Mouse (Mus musculus): ENCODE data around the gene Xrn1. TPM values are rescaled to one million over a fixed set of nuclear protein-coding genes. Genes with fewer than 3 reads are reported as not detected.
A peak's percentile ranks its signal among the peaks of the same experiment; 100 is the strongest.
"Not testable (repeated sequence)": the region's sequence is repeated elsewhere in the genome, so short reads cannot be mapped to it uniquely, and the experiment has no call there.

Gene Xrn1
- 13.7 and 18.8 TPM in 2 replicates for polyA plus RNA-seq (2014; fragmentation: Nextera tagmentation; extraction: Ambion mirVana)

DNA sequence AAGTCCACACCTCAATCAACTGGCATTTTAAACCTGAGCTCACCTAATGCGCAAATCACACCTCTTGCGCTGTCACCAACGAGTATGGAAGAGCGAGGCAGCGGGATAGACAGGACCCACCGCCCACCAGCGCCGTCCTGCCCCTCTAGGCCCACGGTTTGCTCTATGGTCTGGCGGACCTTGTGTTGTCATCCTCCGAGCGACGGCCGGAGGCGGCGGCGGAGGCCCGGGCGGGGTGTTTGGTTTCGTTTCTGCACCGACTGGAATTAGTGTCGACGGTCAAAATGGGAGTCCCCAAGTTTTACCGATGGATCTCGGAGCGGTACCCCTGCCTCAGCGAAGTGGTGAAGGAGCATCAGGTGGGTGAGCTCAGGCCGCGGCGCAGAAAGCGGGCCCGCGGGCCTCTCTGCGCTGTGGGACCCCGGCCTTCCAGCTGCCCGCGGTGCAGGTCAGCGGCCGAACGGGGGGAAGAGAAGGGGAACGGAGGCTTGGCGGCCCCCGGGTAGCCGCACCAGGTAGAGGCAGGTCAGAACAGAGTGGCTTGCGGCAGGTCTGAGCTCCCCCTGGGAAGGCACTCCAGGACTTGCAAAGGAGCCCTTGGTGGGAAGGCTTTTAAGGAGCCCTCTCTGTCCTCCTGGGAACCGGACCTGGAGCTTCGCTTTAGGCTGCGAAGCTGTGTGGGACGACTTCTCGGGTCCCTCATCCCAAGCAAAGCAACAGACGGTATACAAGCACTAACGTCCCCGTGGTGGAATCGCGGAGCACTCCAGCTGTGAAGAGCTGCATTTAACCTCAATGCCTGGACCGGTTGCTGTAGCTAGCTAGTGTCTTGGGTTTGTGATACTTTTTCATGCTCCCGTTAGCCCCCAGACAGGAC, at the start of gene Xrn1:
Gene Xrn1, plus strand, starts transcription at position 176 of the 877 bp plus-strand sequence.
- Histone ChIP-seq H3K4me3 (ENCODE audit: control insufficient read depth in 1 of 2, insufficient read depth in 1 of 2, low read depth in 1 of 2, low read length in 2 of 2) (peak within 1 kb of the TSS; percentile 79 to 87), H3K4me1 (ENCODE audit: control insufficient read depth in 2 of 2, insufficient read depth in 2 of 2, low read length in 2 of 2) (peaks cover 2 to 6% of the 10 kb centered on the region in 2 experiments; a peak in 2 of 4 replicates), H3K27me3 (ENCODE audit: control insufficient read depth, insufficient read depth, low read length) (no peaks in the 10 kb centered on the region), H3K36me3 (ENCODE audit: control insufficient read depth, insufficient read depth, low read length) (peaks cover 26% of the 10 kb centered on the region), H3K9ac (ENCODE audit: low read length) (peak within 1 kb of the TSS; percentile 92), H3K9me3 (ENCODE audit: control insufficient read depth, low read length) (no peaks in the 10 kb centered on the region), H3K4me2 (ENCODE audit: low read length) (peak within 1 kb of the TSS; percentile 63), H3K27ac (replicated peaks in 1 of 2; ENCODE audit: control insufficient read depth in 1 of 2, insufficient read depth in 1 of 2, low read depth in 2 of 2, low read length in 2 of 2) (peak within 1 kb of the TSS; percentile 89 to 92)
- peak; percentile 95 for ATAC-seq (ENCODE audit: insufficient number of reproducible peaks, insufficient read depth, low FRiP score, low read depth)
- WGBS = under 1% methylated on average over 56 of the region's 57 CpGs

DNA sequence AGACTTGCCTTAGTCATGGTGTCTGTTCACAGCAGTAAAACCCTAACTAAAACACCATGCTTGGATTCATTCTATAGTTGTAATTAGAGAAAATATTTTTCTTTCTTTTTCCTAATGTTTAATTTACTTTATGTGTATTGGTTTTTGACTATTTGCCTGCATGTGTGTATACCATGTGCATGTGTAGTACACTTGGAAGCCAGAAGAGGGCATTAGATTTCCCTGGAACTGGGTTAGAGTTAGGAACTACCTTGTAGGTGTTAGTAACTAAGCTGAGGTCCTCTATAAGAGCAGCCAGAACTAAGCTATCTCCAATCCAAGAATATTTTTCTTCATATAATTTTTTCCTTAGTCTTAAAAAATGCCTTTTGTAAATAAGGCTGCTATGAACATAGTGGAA, 21.7 kb upstream of the Xrn1 start:
- no peaks in the 10 kb centered on the region for H3K9me3 ChIP-seq (ENCODE audit: control insufficient read depth, low read length)
- H3K27me3 ChIP-seq (ENCODE audit: control insufficient read depth, insufficient read depth, low read length) = no peaks in the 10 kb centered on the region
- H3K27ac ChIP-seq (replicated peaks in 1 of 2; ENCODE audit: control insufficient read depth in 1 of 2, insufficient read depth in 1 of 2, low read depth in 2 of 2, low read length in 2 of 2) = no peak overlapping the region
- ATAC-seq (ENCODE audit: insufficient number of reproducible peaks, insufficient read depth, low FRiP score, low read depth) = no peak
- H3K9ac ChIP-seq (ENCODE audit: low read length) = no peak overlapping the region
- no peak overlapping the region for H3K4me2 ChIP-seq (ENCODE audit: low read length)
- H3K4me1 ChIP-seq (ENCODE audit: control insufficient read depth in 2 of 2, insufficient read depth in 2 of 2, low read length in 2 of 2) = no peaks in the 10 kb centered on the region
- H3K4me3 ChIP-seq (ENCODE audit: control insufficient read depth in 1 of 2, insufficient read depth in 1 of 2, low read depth in 1 of 2, low read length in 2 of 2) = no peak overlapping the region
- H3K36me3 ChIP-seq (ENCODE audit: control insufficient read depth, insufficient read depth, low read length) = peaks cover 35% of the 10 kb centered on the region

DNA sequence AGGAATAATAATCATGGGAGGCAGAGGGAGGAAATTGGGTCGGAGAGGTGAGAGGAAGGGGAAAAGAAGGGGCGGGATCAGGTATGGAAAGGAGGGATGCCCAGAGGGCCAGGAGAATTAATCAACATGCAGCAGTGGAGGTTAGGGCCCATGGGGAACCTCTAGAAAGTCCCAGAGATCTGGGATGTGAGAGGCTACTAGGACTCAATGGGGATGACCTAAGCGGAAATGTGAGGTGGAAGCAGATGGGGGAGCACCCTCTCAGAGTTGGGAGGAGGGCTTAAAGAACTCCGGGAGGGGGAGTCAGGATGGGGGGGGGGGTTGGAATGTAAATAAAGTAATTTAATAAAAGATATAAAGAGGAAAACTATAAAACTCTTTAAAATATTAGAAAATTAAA, 902 bp upstream of the Xrn1 start:
- 80% methylated on average over 4 of the region's 4 CpGs for WGBS
- H3K27ac ChIP-seq (replicated peaks in 1 of 2; ENCODE audit: control insufficient read depth in 1 of 2, insufficient read depth in 1 of 2, low read depth in 2 of 2, low read length in 2 of 2) = no peak overlapping the region
- no peaks in the 10 kb centered on the region for H3K27me3 ChIP-seq (ENCODE audit: control insufficient read depth, insufficient read depth, low read length)
- H3K4me2 ChIP-seq (ENCODE audit: low read length) = peak overlapping the region; percentile 63
- H3K9me3 ChIP-seq (ENCODE audit: control insufficient read depth, low read length) = no peaks in the 10 kb centered on the region
- no peak for ATAC-seq (ENCODE audit: insufficient number of reproducible peaks, insufficient read depth, low FRiP score, low read depth)
- peaks cover 2 to 6% of the 10 kb centered on the region in 2 experiments; a peak in 2 of 4 replicates for H3K4me1 ChIP-seq (ENCODE audit: control insufficient read depth in 2 of 2, insufficient read depth in 2 of 2, low read length in 2 of 2)
- H3K4me3 ChIP-seq (ENCODE audit: control insufficient read depth in 1 of 2, insufficient read depth in 1 of 2, low read depth in 1 of 2, low read length in 2 of 2) = peak overlapping the region in 1 of 2 experiments; percentile 79; a peak in 1 of 4 replicates
- peaks cover 19% of the 10 kb centered on the region for H3K36me3 ChIP-seq (ENCODE audit: control insufficient read depth, insufficient read depth, low read length)
- peak overlapping the region; percentile 92 for H3K9ac ChIP-seq (ENCODE audit: low read length)

DNA sequence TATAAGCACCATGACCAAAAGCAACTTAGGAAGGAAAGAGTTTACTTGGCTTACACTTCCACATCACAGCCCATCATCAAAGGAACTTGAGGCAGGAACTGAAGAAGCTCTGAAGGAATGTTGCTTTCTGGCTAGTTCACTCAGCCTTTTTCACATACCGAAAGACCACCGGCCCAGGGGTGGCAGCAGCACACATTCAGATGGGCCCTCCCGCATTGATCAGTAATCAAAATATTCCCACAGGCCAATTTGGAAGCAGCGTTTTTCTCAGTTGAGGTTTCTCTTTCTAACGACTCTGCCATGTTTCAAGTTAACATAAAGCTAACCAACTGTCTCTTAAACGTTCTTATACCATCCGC, 355 bp upstream of the Xrn1 start:
- no peak for ATAC-seq (ENCODE audit: insufficient number of reproducible peaks, insufficient read depth, low FRiP score, low read depth)
- Histone ChIP-seq H3K9me3 (ENCODE audit: control insufficient read depth, low read length) (no peaks in the 10 kb centered on the region), H3K9ac (ENCODE audit: low read length) (peak overlapping the region; percentile 92), H3K27me3 (ENCODE audit: control insufficient read depth, insufficient read depth, low read length) (no peaks in the 10 kb centered on the region), H3K4me3 (ENCODE audit: control insufficient read depth in 1 of 2, insufficient read depth in 1 of 2, low read depth in 1 of 2, low read length in 2 of 2) (peak overlapping the region; percentile 79 to 87), H3K36me3 (ENCODE audit: control insufficient read depth, insufficient read depth, low read length) (peaks cover 23% of the 10 kb centered on the region), H3K4me2 (ENCODE audit: low read length) (peak overlapping the region; percentile 63), H3K4me1 (ENCODE audit: control insufficient read depth in 2 of 2, insufficient read depth in 2 of 2, low read length in 2 of 2) (peaks cover 2 to 6% of the 10 kb centered on the region in 2 experiments; a peak in 2 of 4 replicates), H3K27ac (replicated peaks in 1 of 2; ENCODE audit: control insufficient read depth in 1 of 2, insufficient read depth in 1 of 2, low read depth in 2 of 2, low read length in 2 of 2) (peak overlapping the region; percentile 34 to 48)
- under 1% methylated on average over 7 of the region's 7 CpGs for WGBS

DNA sequence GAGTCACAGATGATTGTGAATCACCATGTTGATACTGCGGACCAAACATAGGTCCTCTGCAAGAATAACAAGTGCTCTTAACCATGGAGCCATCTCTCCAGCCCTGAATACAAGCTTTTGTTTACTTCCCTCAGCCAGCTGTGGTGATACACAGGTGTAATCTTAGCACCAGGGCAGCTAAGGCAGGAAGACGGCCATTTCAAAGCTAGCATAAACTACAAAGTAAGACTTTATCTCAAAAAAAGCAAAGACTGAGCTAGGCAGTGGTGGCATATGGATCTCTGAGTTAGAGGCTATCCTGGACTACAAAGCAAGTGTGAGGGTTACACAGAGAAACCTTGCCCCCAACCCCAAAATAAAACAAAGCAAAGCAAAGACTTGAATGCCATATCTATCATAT, 3.1 kb downstream of the Xrn1 start:
- Histone ChIP-seq H3K9ac (ENCODE audit: low read length) (no peak overlapping the region), H3K4me3 (ENCODE audit: control insufficient read depth in 1 of 2, insufficient read depth in 1 of 2, low read depth in 1 of 2, low read length in 2 of 2) (no peak overlapping the region), H3K9me3 (ENCODE audit: control insufficient read depth, low read length) (no peaks in the 10 kb centered on the region), H3K4me2 (ENCODE audit: low read length) (no peak overlapping the region), H3K27ac (replicated peaks in 1 of 2; ENCODE audit: control insufficient read depth in 1 of 2, insufficient read depth in 1 of 2, low read depth in 2 of 2, low read length in 2 of 2) (no peak overlapping the region), H3K36me3 (ENCODE audit: control insufficient read depth, insufficient read depth, low read length) (peaks cover 16% of the 10 kb centered on the region), H3K27me3 (ENCODE audit: control insufficient read depth, insufficient read depth, low read length) (no peaks in the 10 kb centered on the region), H3K4me1 (ENCODE audit: control insufficient read depth in 2 of 2, insufficient read depth in 2 of 2, low read length in 2 of 2) (peaks cover 2 to 6% of the 10 kb centered on the region in 2 experiments; a peak in 2 of 4 replicates)
- WGBS = 77% methylated on average over 2 of the region's 2 CpGs
- no peak for ATAC-seq (ENCODE audit: insufficient number of reproducible peaks, insufficient read depth, low FRiP score, low read depth)

DNA sequence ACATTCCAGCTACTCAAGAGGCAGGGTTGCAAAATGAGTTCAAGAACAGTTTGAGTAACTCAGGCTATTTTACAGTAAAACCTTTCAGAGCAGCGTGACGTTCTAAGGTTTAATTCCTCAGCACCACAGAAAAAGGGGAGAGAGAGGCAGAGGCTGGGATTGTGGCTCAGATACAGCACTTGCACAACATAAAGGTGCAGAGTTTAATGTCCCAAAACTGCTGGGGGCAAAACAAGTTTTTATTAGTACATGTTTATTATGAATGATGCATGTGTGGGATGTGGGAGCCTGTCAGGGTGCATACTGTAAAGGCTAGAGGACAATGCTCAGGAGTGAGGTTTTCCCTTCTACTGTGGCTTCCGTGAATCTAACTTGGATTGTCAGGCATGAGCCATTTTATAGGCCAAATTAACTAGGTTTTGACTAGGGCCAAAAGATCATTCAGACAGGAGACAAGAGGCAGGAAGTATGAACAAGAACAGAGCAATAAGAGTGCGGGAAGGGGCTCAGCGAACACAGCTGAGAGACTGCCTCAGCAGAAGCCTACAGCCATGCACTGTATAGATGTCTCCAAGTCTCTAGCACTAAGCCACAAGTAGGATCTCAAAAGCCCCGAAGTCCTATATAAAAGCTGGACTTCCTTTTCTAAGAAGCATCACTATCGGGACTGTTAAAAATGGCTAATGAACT, 3.6 kb downstream of the Xrn1 start:
- Histone ChIP-seq H3K4me1 (ENCODE audit: control insufficient read depth in 2 of 2, insufficient read depth in 2 of 2, low read length in 2 of 2) (peaks cover 2 to 6% of the 10 kb centered on the region in 2 experiments; a peak in 2 of 4 replicates), H3K9ac (ENCODE audit: low read length) (peak overlapping the region; percentile 17; the same call in 1 of the 2 replicates), H3K36me3 (ENCODE audit: control insufficient read depth, insufficient read depth, low read length) (peaks cover 16% of the 10 kb centered on the region), H3K4me2 (ENCODE audit: low read length) (no peak overlapping the region), H3K4me3 (ENCODE audit: control insufficient read depth in 1 of 2, insufficient read depth in 1 of 2, low read depth in 1 of 2, low read length in 2 of 2) (no peak overlapping the region), H3K27me3 (ENCODE audit: control insufficient read depth, insufficient read depth, low read length) (no peaks in the 10 kb centered on the region), H3K9me3 (ENCODE audit: control insufficient read depth, low read length) (no peaks in the 10 kb centered on the region), H3K27ac (replicated peaks in 1 of 2; ENCODE audit: control insufficient read depth in 1 of 2, insufficient read depth in 1 of 2, low read depth in 2 of 2, low read length in 2 of 2) (no peak overlapping the region)
- ATAC-seq (ENCODE audit: insufficient number of reproducible peaks, insufficient read depth, low FRiP score, low read depth) = no peak
- WGBS = 92% methylated on average over 7 of the region's 7 CpGs

DNA sequence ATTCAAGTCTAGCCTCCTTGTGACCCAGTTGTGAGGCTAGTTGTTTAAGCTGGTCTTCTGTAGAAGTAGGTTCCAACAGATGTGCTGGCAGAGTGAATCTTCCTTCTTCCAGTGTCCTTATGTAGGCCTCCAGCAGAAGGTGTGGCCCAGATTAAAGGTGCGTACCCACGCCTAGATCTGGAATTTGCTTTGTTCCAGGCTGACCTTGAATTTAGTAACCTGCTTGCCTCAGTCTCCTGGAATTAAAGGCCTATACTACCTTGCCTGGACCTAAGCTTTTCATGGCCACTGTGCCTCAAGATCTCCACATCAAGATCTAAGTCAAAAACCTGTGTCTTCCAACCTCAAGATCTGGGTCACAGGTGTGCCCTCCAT, 4.2 kb downstream of the Xrn1 start:
- WGBS = 85% methylated on average over 2 of the region's 2 CpGs
- H3K27me3 ChIP-seq (ENCODE audit: control insufficient read depth, insufficient read depth, low read length); H3K4me3 ChIP-seq (ENCODE audit: control insufficient read depth in 1 of 2, insufficient read depth in 1 of 2, low read depth in 1 of 2, low read length in 2 of 2): not testable (repeated sequence)

More for the DNA sequence above, 4.2 kb downstream of the Xrn1 start:
- ATAC-seq (ENCODE audit: insufficient number of reproducible peaks, insufficient read depth, low FRiP score, low read depth); H3K9ac ChIP-seq (ENCODE audit: low read length); H3K4me1 ChIP-seq (ENCODE audit: control insufficient read depth in 2 of 2, insufficient read depth in 2 of 2, low read length in 2 of 2); H3K27ac ChIP-seq (replicated peaks in 1 of 2; ENCODE audit: control insufficient read depth in 1 of 2, insufficient read depth in 1 of 2, low read depth in 2 of 2, low read length in 2 of 2); H3K4me2 ChIP-seq (ENCODE audit: low read length); H3K9me3 ChIP-seq (ENCODE audit: control insufficient read depth, low read length): not testable (repeated sequence)
- peaks cover 16% of the 10 kb centered on the region for H3K36me3 ChIP-seq (ENCODE audit: control insufficient read depth, insufficient read depth, low read length)
